Mouse (Mus musculus) forebrain, embryonic 13.5 days (tissue): ENCODE data around the gene Otud3. TPM values are rescaled to one million over a fixed set of nuclear protein-coding genes. Genes with fewer than 3 reads are reported as not detected.

Source experiments
- polyA plus RNA-seq: library from polyadenylated mRNA; unstranded; fragments of >200 nt; fragmentation: Nextera tagmentation; extraction: Ambion mirVana; gene quantifications from 2 replicates; pipeline ENCODE4 v1.2.1, GENCODE M21; 2015

The Otud3 gene
- polyA plus RNA-seq, 1 experiment from 2014 or later, result 3.6 TPM

Other genes with a start within 250 kb of the Otud3 start
- gene Pla2g2c, start 189.2 kb downstream of the Otud3 start, polyA plus RNA-seq, result 0.15 and 0.55 TPM in 2 replicates
- 2.3 and 2.4 TPM in 2 replicates for gene Ubxn10, start 176.8 kb downstream of the Otud3 start, polyA plus RNA-seq
- gene Pla2g2f, start 156.3 kb downstream of the Otud3 start, polyA plus RNA-seq, result not detected in 2 replicates
- 0.08 TPM in 1 of 2 replicates, not detected in the other for gene Pla2g2d, start 138.2 kb downstream of the Otud3 start, polyA plus RNA-seq
- 0.26 and 0.42 TPM in 2 replicates for gene Pla2g5, start 50.5 kb downstream of the Otud3 start, polyA plus RNA-seq
- gene Gm13030, start 40.0 kb downstream of the Otud3 start, polyA plus RNA-seq, result not detected in 2 replicates
- gene Pla2g2e, start 36.0 kb downstream of the Otud3 start, polyA plus RNA-seq, result not detected in 2 replicates
- gene Rnf186, start 53.2 kb upstream of the Otud3 start, polyA plus RNA-seq, result 0.57 TPM in 1 of 2 replicates, not detected in the other
- 0.48 and 0.93 TPM in 2 replicates for gene Tmco4, start 58.9 kb upstream of the Otud3 start, polyA plus RNA-seq
- gene Htr6, start 161.6 kb upstream of the Otud3 start, polyA plus RNA-seq, result 0.11 and 0.18 TPM in 2 replicates
- 12.5 and 17.1 TPM in 2 replicates for gene Nbl1, start 179.0 kb upstream of the Otud3 start, polyA plus RNA-seq
- gene Minos1, start 217.2 kb upstream of the Otud3 start, polyA plus RNA-seq, result 429 and 523 TPM in 2 replicates